Mouse (Mus musculus) embryo, embryonic 10 days (tissue): Measurements from ENCODE around the gene Alk.
A peak's percentile ranks its signal among the peaks of the same experiment; 100 is the strongest.

Source experiments
- DNase-seq: peaks from one replicate; pipeline ENCODE4 v3.0.0-alpha.2; 2015; ENCODE audit warnings: low spot score

Gene Alk

GRCm38 (mm10) chr17:72399331-72400059, 204.9 kb downstream of the Alk start:
- no peak for DNase-seq

GRCm38 (mm10) chr17:72395956-72396355, 208.5 kb downstream of the Alk start:
- peak; percentile 14 for DNase-seq

GRCm38 (mm10) chr17:72368991-72369390, 235.4 kb downstream of the Alk start:
- no peak for DNase-seq

- DNase-seq: no peak
Measured at GRCm38 (mm10) chr17:72362811-72363496, 241.5 kb downstream of the Alk start.

- no peak for DNase-seq
Measured at GRCm38 (mm10) chr17:72361961-72362360, 242.5 kb downstream of the Alk start.

- DNase-seq: peak; percentile 7
Measured at GRCm38 (mm10) chr17:72356759-72357302, 247.6 kb downstream of the Alk start.

- DNase-seq: no peak
Measured at GRCm38 (mm10) chr17:72339437-72339836, 265.0 kb downstream of the Alk start.

GRCm38 (mm10) chr17:72332909-72333308, 271.5 kb downstream of the Alk start:
- DNase-seq: peak; percentile 11

- DNase-seq: no peak
Measured at GRCm38 (mm10) chr17:72325941-72326340, 278.5 kb downstream of the Alk start.

- no peak for DNase-seq
Measured at GRCm38 (mm10) chr17:72319576-72319975, 284.9 kb downstream of the Alk start.

- no peak for DNase-seq
Measured at GRCm38 (mm10) chr17:72299651-72300050, 304.8 kb downstream of the Alk start.

- DNase-seq: no peak
Measured at GRCm38 (mm10) chr17:72296349-72296748, 308.1 kb downstream of the Alk start.

GRCm38 (mm10) chr17:72293267-72293580, 311.2 kb downstream of the Alk start:
- no peak for DNase-seq

GRCm38 (mm10) chr17:72292444-72293266, 311.8 kb downstream of the Alk start:
- DNase-seq: no peak

GRCm38 (mm10) chr17:72285961-72286360, 318.5 kb downstream of the Alk start:
- DNase-seq: peak; percentile 50

- DNase-seq: no peak
Measured at GRCm38 (mm10) chr17:72278296-72278695, 326.1 kb downstream of the Alk start.

GRCm38 (mm10) chr17:72276778-72277177, 327.6 kb downstream of the Alk start:
- DNase-seq: peak; percentile 18

GRCm38 (mm10) chr17:72275391-72275904, 329.0 kb downstream of the Alk start:
- DNase-seq: no peak

- DNase-seq: no peak
Measured at GRCm38 (mm10) chr17:72274205-72274604, 330.2 kb downstream of the Alk start.

- DNase-seq: no peak
Measured at GRCm38 (mm10) chr17:72271640-72272039, 332.8 kb downstream of the Alk start.

- DNase-seq: no peak
Measured at GRCm38 (mm10) chr17:72268529-72268928, 335.9 kb downstream of the Alk start.
